Mouse (Mus musculus) adrenal gland, postnatal 10 days (tissue): Measurements from ENCODE around the gene Mrvi1. TPM values are rescaled to one million over a fixed set of nuclear protein-coding genes. Genes with fewer than 3 reads are reported as not detected.

Source experiments
- DNase-seq: peaks from one replicate; pipeline ENCODE4 v3.0.0; 2021; ENCODE audit warnings: mixed read lengths
- total RNA-seq, 2 experiments: library from RNA; stranded (reverse); gene quantifications; 2 replicates each; pipeline ENCODE4 v1.2.3; 2021

Gene Mrvi1
- total RNA-seq, 2 experiments from 2014 or later: 13.6 to 13.9 TPM

- DNase-seq: no peak
Observed at GRCm38 (mm10) chr7:110981036-110981435, 1.2 kb downstream of the Mrvi1 start.

DNA sequence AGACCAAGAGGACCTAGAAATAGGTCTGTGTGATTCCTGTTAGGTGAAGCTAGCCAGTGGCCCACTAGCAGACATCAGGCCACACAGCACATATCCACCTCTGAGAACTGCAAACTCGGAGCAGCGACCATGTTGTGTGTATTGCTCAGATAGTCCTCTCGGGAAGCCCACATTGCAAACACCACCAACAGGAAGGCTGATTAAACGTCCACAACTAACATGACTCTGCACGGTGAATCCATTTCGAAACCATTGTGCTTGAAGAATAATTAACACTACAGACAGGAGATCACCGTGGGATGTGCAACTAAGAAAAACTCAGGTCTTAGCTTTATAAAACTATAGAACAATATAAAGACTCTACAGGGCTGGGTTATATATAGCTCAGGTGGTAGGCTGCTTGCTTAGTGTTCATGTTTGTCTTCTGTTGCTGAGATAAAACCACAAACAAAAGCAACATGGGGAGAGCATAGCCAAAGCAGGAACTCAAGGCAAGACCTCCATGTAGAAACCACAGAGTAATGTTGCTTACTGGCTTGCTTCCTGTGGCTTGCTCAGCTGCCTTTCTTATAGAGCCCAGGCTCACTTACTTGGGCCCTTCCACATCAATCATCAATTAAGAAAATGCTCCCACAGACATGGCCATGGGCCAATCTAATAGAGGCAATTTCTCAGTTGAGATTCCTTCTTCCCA is 4.4 kb downstream of the Mrvi1 start:
- no peak for DNase-seq

- DNase-seq: no peak
Observed at GRCm38 (mm10) chr7:110973450-110973849, 8.8 kb downstream of the Mrvi1 start.

DNA sequence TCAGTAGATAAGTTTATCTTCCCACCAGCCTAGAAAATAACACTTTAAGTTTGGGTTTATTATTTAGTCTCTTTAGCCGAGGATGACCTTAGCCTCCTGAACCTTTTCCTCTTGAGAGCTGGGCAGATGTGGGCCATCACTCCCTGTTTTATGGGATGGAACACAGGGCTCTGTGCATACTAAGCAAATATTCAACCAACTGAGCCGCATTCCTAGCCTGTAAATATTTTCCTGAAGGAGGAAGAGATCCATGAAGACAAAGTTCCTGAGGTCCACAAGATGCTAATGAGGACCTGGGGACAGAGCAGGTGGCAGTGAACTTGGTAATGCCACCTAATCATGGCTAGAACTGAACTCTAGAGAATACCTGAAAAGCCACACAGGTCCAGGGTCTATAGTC is 9.5 kb downstream of the Mrvi1 start:
- DNase-seq: no peak

- DNase-seq: no peak
Observed at GRCm38 (mm10) chr7:110967373-110967772, 14.9 kb downstream of the Mrvi1 start.

GRCm38 (mm10) chr7:110966853-110967252 is 15.4 kb downstream of the Mrvi1 start:
- DNase-seq: no peak

- no peak for DNase-seq
Observed at GRCm38 (mm10) chr7:110965387-110965786, 16.9 kb downstream of the Mrvi1 start.

DNA sequence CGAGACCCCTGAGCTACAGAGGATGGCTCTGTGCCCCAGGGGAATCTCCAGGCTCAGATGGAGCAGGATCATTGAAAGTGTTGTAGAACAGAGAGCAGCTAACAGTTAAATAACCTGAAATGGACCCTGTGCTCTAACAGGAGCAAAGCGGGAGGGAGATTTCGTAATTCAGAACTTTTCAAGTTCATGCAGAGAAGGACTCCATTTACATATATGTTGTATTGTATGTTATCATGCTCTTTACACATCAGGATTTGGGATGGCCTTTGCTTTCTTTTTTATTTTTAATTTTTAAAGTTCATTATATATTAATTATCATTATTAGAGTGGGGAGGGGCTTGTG is 18.6 kb downstream of the Mrvi1 start:
- DNase-seq: no peak

- no peak for DNase-seq
Observed at GRCm38 (mm10) chr7:110962943-110963654, 19.2 kb downstream of the Mrvi1 start.

DNA sequence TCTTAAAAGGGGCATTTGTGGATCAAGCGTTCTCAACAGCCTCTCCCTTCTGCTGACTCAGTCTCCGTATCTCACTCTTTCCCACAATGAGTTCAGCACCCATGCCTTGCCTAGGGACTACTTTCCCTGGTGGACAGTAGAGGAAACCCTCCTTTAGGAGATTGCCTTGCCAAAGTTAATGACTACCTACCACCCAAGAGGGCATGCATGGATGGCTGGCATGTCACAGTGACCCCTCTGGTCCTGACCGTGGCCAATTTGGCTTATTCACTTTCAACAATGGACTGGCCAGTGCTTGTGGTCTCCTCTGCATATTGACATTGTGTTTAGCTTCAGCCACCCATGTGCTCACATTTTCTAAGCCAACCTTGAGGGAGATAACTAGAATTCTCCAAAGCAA is 19.8 kb downstream of the Mrvi1 start:
- no peak for DNase-seq

DNA sequence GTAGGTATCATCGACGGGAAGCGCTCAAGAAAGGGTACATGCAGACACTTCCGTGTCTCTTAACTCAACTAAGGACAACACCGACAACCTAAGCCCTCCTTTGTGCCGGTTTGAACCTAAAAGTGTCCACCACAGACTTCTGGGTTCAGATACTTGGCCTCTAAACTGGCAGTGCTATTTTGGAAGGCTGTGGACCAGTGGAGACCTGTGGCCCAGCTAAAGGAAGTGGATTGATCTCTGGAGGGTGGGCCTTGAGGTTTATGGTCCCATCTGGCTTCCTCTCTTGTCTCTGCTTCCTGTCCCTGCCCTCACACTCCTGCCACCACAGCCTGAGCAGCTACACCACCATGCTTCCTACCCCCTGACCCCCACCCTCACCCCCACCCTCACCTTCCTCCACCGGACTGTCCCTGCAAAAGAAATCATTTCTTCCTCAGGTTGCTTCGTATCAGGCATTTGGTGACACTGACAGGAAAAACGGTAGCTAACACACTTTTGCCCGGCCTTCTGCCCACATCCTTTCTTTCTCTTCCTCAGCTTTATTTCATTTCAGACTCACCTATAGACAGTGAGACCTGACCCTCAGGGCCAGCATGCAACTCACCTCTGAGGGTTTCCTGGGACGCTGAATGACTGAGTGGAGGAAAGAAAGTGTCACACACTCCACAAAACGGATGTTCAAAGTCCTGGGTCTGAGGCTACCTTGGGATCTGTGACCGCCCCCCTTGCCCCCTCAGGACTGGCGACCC is 25.7 kb downstream of the Mrvi1 start:
- DNase-seq: no peak

DNA sequence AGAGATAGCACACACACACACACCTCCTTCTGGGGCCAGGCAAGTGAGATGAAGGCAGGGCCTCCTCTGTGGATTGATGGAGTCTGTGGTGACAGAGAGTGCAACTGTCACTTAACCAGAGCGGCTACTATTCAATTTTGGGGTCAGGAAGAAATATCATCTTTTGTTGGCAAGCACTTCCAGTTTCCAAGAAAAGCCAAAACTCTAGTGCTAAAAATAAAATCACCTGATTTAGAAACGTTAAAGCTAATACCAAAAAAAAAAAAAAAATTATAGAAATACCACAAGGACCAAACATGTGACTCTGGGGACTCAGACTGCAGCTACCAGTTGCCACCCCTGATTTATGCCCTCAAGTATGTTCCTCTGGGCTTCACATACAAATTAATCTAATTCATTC is 26.7 kb downstream of the Mrvi1 start:
- DNase-seq: no peak

DNA sequence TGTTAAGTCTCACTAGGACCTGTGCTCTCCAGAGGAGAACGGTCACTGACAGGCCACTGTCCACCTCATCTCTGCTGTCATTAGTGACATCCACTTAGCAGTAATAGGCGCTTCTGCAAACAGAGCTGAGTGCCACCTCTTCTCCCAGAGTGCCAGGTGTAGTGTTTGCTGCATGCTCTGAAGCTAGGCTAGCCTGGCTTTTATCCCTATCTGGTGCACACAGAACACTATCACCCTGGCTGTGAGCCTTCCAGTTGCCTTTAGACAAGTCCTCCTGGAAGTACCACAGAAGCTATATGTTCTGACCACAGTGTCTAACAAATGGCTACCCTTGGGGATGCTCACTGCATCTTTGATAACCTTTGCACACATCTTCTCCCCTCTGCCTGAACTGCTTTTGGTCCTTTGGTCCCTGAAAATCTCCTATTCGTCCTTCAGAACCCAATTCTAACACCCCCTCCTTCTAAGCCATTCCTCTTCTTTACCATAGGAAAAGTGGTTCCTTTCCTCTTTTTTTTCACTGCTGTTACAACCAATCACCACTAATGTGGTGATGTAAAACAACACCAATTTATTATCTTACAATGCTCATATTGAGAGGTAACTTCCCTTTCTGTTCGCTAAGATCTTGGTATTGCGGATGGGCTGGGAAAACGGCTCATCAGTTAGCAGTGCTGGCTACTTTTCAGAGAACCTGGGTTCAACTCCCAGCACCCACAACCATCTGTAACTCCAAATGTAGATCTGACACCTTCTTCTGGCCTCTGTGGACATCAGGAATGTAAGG is 28.0 kb downstream of the Mrvi1 start:
- DNase-seq: no peak

DNA sequence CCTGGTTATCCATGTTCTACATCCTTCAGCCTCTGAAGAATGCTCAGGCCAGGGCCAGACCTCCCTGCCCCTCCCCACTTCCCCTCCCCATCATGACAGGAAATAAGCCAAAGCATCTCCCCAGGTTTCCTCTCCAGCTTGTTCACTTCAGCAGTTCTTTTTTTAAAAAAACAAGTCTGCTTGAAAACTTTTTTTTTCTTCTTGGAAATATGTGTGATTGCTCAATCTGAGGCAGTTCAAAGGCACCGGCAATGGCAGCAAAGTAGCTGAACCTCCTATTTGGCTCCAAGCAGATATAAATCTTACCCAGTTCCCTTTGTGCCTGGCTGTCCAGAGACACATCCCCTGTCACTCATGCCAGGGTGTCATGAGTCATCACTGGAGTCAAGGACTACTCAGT is 29.1 kb downstream of the Mrvi1 start:
- DNase-seq: peak; percentile 72

DNA sequence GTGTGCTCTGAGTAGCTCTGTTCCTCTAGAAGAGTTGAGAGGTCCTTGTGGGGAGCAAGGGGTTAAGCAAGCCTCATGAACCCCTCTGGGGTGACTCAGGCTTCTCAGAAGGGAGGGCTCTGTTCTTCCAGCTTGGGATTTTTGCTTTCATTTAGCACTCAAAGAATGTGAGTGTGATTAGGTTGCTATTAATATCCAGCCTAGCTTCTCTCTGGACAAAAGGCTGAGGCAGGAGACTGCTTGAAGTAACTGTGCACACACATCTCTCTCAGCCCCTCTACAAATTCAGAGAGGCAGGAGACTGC is 31.7 kb downstream of the Mrvi1 start:
- DNase-seq: no peak

- DNase-seq: peak; percentile 44
Observed at GRCm38 (mm10) chr7:110949785-110950620, 32.3 kb downstream of the Mrvi1 start.

DNA sequence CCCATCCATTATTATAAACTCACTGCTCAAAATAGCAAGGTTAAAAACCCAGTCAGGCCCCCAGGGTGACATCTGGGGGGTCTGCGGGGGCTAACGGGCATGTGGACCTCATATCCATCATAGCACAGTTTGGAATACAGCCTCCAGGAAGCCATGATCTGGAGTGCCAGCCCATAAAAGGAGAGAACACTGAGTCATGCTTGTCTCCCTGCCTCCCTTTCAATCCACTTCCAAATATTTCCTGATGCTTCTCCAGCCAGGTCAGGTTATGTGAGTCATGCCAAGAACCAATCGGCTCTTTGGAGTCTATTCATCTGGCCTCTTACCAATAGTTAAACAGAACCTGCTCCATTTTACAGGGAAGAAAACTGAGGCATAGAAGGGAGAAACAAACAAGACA is 33.7 kb downstream of the Mrvi1 start:
- DNase-seq: no peak

GRCm38 (mm10) chr7:110947616-110948015 is 34.6 kb downstream of the Mrvi1 start:
- no peak for DNase-seq

- no peak for DNase-seq
Observed at GRCm38 (mm10) chr7:110946731-110947130, 35.5 kb downstream of the Mrvi1 start.

DNA sequence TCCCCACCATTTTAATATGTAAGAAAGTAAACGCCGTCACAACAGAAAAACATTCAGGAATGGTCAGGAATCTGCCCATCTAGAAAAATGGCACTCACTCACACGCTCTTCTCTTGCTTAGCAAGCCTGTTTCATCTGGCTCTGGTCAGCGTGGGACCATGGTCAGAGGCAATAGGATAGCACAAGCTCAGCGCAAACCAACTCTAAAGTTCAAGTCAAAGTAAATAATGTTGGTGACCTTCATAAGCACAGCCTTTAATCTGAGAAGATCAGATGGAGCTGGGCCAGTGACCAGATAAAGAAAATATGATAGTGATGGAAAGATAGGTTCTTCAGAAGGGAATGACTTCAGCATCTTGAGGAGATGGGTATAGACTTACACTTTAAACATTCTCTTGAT is 37.9 kb downstream of the Mrvi1 start:
- DNase-seq: no peak

DNA sequence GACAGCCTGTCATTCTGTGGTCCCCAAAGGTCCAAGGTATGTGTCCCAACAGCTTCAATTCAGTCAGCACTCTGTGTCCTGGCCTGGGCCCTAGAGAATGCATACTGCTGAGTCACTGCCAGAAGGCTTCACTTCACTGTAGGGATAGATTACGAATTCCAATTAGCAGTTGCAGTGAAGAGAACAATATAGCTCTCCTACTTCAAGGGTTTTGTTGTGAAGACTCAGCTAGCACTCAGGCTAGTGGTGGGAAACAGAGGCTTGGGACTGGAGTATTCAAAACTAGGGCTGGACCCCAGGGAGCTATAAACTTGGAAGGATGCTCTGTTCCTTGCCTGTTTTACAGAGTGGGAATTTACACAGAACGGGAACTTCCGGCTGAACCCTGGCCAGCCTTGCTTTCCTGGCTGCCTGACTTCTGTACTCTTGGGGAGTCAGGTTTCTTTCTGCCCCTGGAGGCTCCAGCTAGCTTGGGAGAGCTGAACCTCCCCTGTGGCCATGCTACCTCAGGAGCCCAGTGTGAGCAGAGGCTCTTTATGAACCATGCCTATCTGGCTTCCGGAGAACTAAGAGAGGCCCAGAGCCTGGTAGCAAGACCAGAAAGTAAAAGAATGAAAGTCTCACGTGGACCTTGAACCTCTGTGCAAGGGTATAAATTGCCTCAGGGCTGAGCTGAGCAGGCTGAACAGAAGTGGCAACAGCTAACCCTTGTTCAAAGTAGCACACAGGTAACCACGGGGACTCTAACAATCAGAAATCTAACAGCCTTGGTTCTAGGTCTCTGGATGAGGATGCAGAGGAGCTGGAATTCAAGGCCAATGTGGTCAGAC is 40.3 kb downstream of the Mrvi1 start:
- peak; percentile 55 for DNase-seq
